Mouse (Mus musculus) heart, postnatal 25 days (tissue): ENCODE results near the gene Ttll7. TPM values are rescaled to one million over a fixed set of nuclear protein-coding genes. Genes with fewer than 3 reads are reported as not detected.

ENCODE experiments used
- DNase-seq: peaks from one replicate; pipeline ENCODE4 v3.0.0; 2022; ENCODE audit warnings: low spot score
- intact Hi-C: fragments of 180-260 bp; cut with DNase I; formaldehyde crosslinking; loops from one replicate; pipeline ENCODE4 v1.15.1; 2025
- total RNA-seq, 2 experiments: library from RNA; stranded (reverse); gene quantifications; 2 replicates each; pipeline ENCODE4 v1.2.3; 2021

The Ttll7 gene
- total RNA-seq, 2 experiments from 2014 or later, result 3.3 to 4.7 TPM

DNA sequence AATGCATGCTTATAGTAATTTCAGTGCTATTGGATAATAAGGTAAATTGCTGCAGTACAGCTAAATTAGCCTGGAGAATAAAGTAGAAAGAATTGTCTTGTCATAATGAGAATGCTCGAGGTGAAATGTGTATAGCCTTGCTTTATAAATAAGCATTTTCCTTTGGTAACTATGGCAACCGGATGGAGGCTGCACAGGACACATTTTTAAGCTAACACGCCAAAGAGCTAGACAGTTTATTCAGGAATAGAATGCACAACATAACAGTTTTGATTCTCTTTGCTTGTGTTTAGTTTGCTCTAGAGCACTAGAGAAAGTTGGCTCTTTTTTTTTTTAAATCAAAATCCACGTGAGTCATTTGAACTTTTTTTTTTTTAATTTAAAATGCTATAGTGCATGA is 49.6 kb downstream of the Ttll7 start:
- intact Hi-C loops, result no loop called here

DNA sequence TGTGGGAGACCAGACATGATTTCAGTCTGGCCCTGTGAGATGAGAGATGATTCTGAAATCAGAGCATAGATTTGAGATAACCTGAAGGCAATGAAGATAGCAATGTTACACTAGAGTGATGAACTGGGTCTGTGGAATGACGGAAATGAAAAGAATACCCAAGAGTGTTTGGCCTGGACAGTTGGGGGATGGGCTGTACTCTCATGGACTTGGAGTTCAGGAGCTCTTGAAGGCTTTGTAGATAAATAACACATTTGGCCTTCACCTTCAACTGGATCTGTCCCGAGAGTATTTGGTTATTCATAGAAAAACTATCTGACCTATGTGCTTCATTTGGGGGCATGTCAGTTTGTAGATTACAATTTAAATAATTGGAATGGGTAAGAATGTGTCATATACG is 53.4 kb downstream of the Ttll7 start:
- intact Hi-C loops, result no loop called here
- no peak for DNase-seq

More for the DNA sequence above, 49.6 kb downstream of the Ttll7 start:
- no peak for DNase-seq

DNA sequence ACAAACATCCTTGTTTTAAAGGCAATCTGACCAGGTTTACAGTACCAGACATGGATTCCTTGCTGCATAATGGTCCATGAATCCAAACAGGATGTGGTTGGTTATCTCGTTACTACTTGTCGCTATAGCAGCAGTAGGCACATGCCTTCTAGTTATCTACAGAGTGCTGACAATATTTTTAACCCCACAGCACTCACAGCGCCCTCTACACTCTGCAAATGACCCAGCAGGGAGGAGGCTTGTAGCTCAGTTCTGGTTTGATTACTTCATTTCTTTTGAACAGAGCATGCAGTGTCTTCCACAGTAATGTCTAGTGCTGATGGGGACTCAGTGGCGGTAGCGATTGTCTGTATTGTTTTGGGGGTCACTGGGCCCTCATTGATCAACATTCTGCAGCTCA is 56.8 kb downstream of the Ttll7 start:
- intact Hi-C loops, result no loop called here
- no peak for DNase-seq

DNA sequence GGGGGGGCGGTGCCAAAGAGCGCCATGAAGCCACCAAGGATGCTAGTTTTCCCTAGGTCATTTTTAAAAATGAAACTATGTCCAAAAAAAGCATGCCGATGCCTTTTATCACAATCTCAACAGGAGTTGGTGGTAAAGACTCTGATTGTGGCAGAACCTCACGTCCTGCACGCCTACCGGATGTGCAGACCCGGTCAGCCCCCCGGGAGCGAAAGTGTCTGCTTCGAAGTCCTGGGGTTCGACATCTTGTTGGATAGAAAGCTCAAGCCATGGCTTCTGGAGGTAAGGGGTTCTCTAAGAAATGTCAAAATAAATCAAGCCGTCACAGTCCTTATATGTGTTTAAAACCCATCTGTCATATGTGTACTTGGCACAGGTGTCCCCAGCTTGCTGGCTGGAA is 60.9 kb downstream of the Ttll7 start:
- DNase-seq, result no peak
- intact Hi-C loops, result loop anchor here (10.0 kb wide), 1 partner anchor 728 kb away; no protein-coding TSS in a partner anchor

DNA sequence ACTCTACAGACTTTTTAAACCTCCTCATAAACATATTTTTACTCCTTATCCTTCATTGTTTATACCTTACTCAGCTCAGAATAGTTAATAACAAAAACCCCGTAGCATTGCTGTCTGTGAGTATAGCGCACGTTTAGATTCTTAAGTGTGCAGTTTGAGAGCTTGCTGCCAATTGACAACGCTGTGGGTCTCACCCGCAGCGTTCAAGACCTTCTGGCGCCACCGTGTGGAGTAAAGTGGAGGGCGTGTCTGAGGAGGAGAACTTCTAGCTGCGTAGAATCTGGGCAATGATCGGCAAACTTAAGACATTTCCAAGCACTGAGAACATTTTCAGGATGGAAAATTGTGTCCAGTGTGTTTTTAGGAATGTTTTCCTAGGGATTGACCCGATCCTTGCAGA is 62.6 kb downstream of the Ttll7 start:
- peak; percentile 34 for DNase-seq
- intact Hi-C loops, result loop anchor here (1.0 to 10.0 kb wide), 5 partner anchors 122 to 730 kb away; no protein-coding TSS in a partner anchor

DNA sequence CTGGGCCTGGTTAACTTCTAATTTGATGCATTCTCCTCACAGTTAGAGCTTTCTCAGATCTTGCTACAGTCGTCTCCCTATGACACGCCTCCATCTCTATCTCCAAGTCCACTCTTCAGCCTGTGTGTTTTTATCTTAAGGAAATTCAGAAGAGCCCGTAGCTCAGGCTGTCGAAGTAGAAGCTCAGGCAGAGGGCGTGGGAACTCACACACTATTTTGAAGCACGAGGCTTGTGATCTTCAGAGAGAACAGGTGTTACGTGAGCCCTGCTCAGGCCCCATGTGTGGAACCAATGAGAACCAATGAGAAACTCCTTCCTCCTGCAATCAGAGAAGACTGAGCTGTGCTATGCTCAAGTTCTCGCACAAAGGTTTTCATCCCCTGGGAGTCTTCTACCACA is 65.7 kb downstream of the Ttll7 start:
- intact Hi-C loops, result loop anchor here (5.0 to 10.0 kb wide), 2 partner anchors 591 to 733 kb away; no protein-coding TSS in a partner anchor
- DNase-seq, result no peak

DNA sequence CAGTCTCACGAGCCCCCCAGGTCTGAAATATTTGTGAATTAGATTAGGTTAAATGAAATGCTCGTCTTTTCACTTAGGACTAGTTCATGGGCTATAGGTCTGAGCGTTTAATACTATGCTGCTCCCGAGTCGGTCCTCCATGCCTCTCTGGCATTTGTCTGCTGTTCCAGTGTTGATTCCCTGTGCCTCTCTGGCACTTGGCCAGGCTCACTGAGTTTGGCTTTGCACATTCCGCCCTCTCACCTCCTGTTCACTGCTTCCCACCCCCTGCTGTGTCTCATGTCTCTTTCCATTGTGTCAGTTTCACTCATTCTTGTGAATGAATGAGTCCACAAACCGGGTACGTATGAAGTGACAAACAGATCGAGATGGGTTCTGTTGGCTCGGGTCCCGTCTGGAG is 66.2 kb downstream of the Ttll7 start:
- intact Hi-C loops, result loop anchor here (5.0 to 10.0 kb wide), 2 partner anchors 591 to 734 kb away; no protein-coding TSS in a partner anchor
- no peak for DNase-seq

DNA sequence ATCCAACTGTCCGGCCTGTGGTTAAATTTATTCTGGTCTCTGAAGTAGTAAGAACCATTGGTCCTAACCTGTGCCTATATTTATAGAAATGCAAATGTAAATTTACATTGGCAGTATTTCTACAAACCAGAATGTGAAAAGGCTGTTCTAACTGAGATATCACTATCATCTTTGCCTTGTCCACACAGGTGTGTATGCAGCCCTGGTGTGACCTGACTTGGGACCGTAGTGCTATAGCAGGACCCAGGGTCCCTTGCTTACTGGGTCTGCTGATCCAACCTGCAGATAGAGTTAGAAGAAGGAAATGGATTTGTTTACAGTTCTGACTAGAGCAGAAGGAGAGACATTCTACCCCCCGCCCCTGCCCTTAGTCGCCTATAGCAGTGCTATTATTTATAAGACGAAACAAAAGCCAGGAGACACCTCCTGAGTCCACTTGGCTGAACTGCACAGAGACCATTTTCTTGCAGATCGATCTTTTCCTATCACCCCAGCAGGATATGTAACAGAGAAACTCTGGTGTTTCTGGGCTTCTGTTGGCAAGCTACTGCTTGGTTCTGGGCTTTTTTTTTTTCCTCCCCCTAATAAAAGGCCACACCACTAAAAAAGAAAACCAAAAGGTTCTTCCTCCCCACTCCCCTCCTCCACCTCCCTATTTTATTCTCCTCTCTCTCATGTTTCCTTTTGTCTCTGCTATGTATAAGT is 75.3 kb downstream of the Ttll7 start:
- DNase-seq, result no peak
- intact Hi-C loops, result no loop called here

DNA sequence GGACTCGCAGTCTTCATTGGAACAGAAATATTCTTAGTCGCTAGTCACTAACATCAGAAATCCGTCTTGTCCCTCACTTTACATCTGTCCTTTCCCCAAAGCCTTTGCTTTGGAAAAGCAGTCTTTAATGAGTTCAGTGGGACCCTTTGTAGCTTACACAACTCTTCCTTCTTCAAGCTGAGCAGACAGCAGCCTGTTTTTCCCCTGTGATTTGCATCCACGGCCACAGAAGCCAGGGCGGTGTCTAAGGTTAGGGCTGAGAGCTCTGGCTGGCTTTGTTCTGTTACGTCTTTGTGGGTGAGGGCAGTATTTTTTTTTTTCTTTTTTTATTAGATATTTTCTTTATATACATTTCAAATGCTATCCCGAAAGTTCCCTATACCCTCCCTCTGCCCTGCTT is 76.0 kb downstream of the Ttll7 start:
- intact Hi-C loops, result no loop called here
- no peak for DNase-seq

DNA sequence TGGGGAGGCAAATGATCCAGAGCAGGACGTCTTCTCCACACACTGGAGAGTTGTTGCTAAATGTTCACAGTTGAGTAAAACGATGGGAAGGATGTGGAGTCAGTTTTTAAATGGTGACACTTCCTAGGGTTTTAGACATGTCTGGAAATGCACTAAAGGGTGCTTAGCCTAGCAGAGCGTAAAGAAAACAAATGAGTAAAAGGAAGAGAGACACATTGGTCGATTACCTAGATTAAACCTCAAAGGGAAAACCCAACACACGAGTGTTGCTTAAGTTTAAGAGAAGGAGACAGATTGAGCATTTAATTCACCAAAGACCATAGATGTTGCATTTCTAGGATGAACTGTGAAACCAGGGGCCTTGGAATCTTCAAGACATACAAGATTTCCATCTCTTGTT is 76.8 kb downstream of the Ttll7 start:
- intact Hi-C loops, result no loop called here
- DNase-seq, result no peak

DNA sequence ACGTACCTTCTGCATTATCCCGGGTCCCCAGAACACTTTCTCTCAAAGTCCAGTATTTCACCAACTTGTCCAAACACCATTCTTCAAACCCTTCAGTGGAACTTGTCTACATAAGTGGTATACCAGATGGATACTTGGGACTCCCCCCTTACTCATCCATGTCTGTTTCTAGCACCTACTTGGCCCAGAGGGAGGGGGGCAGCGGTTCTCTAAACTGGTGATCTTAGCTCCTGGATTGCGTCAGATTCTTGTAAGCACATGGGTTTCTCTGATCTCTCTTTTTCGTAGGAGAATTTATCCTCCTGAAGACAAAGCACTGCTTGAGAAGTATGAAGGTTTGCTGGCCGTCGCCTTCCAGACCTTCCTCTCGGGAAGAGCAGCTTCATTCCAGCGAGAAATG is 79.0 kb downstream of the Ttll7 start:
- intact Hi-C loops, result no loop called here
- no peak for DNase-seq

DNA sequence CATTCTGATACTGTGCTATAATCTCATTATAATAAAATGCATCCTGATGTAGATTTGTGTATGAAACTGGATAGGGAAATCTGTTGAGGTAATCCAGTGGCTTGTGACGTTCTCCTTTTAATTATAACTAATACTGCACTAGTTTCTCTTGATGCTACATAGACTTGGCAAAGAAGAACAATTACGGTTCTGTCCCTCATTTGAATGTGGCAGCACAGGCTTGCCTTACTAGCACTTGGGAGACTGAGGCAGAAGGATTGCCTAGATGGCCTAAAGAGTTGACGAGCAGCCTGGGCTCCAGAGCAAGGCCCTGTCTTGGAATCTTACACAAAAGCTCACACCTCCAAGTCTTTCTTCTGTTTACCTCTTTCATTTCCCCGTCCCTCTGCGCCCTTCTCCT is 80.3 kb downstream of the Ttll7 start:
- DNase-seq, result no peak
- intact Hi-C loops, result no loop called here

DNA sequence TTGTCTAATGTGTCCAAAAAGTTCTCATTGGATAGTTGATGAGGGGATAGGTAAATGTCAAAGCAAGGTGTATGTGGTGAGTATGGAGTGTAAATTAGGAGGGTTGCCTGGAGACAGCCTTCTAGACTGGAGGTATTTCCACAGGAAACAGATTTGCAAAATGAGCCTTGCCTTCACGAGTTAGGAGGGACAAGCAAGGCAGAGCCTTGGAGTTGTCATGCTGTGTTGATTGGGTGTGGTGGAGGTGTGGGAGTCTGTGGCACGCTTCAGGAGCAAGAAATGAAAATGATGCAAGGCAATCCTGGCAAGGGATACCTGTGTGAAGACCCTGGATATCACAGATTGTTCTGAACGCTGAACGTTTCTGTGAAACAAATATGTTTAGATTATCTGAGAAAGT is 84.7 kb downstream of the Ttll7 start:
- intact Hi-C loops, result no loop called here
- DNase-seq, result no peak

DNA sequence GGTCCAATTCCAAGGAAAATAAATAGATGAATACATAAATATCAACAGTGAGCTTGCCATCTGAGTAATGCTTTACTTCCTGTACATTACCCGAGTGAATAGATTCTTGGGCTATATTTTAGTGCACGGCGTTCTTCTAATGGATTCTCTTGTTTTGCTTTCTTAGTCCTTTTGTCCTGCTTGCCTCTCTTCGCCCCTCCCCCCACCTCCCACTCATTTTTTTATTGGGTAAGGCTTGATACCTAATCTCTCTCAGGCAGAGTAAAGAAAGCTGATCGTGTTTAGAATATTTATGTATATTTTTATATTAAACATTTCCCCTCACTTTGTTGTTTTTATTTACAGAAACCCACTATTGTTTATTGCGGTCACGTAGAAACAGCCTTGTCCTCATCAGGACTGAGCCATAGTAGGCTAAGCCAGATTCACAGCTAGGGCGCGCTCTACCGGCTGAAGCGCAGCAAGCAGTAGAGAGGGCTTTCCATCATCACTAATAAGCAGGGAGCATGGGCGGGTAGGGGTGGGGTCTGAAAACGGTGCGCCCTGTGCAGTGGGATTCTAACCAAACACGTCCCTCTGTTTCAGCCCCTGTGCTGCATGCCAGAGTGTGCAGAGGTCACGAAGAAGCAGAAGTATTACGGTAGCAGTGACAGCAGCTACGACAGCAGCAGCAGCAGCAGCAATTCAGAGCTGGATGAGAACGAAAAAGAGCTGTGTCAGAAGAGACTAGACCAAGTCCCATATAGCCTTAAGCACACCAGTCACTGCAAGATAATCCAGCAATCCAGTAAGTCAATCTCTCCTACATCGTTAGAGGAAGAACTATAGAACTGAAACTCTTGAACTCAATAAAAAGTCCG is 87.5 kb downstream of the Ttll7 start:
- DNase-seq, result no peak

DNA sequence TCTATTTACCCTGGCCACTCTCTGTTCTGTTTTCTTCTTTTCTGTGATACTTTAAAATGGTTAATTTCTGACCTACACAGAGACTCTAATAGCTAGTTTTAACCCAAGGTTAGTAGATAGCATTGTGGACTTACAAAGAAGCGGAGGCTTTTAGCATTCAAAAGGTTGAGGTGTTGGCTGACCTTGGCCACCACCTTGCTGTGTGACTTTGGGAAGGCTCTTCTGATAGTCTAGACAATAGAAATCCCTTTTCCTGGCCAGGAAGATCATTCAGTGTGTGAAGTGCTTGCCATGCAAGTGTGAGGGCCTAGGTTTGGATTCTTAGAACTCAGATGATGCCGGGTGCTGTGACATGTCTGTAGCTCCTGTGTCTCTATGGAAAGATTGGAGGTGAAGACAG is 90.9 kb downstream of the Ttll7 start:
- intact Hi-C loops, result loop anchor here (10.0 kb wide), 1 partner anchor 598 kb away; no protein-coding TSS in a partner anchor
- no peak for DNase-seq

More for the DNA sequence above, 87.5 kb downstream of the Ttll7 start:
- intact Hi-C loops, result loop anchor here (10.0 kb wide), 1 partner anchor 595 kb away; no protein-coding TSS in a partner anchor

DNA sequence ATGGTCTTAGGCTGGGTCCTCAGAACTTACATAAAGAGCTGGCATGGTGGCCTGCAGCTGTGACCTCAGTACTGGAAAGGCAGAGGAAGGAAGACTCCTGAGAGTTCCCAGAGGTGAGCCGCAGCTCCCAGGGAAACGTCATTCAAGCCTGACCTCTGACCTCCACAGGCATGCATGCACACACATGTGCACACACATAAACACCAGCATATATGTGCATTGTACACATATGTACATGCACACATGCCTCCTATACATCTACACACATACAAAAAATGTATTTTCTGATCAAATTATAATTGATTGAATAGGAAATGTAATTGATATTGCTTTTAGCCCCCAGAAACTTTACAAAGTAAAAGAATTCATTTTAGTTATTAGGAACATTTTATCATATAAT is 93.2 kb downstream of the Ttll7 start:
- intact Hi-C loops, result loop anchor here (5.0 to 10.0 kb wide), 2 partner anchors 601 to 758 kb away; no protein-coding TSS in a partner anchor
- DNase-seq, result no peak

DNA sequence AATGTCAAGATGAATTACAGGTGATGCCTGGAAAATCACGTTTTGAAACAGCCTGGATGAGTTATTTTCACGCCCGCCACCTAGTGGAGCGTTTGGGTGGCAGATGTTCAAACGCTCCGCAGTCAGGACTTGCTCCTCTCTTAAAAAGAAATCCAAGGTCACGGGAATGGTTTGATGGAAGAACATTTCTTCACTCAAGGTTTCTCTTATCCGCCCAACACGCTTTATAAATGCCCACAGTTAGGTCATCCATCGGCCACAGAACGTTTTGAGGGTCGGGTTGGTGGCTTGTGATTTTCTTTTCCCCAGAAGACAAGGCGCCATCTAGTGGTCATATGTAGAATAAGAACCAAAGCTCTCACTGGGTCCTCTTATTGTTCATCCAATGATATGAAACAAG is 93.7 kb downstream of the Ttll7 start:
- intact Hi-C loops, result loop anchor here (5.0 to 10.0 kb wide), 2 partner anchors 601 to 759 kb away; no protein-coding TSS in a partner anchor
- peak; percentile 0 for DNase-seq

DNA sequence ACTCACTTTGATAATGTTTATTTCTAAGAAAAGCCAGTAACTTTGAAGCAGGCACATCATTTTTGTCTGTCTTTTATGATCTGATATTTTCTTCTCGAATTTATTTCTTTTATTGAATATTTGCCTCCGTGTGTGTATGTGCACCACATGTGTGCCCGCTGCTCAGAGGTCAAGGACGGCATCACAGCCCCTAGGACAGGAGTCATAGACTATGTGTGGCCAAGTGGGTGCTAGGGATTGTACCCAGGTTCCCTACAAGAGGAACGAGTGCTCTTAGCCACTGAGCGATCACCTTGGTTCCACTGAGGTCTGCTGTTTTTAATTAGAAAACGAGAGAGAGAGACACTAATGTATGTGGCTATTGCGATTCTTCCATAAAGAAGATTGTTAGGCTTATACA is 94.5 kb downstream of the Ttll7 start:
- no peak for DNase-seq
- intact Hi-C loops, result loop anchor here (5.0 to 10.0 kb wide), 2 partner anchors 602 to 759 kb away; no protein-coding TSS in a partner anchor

DNA sequence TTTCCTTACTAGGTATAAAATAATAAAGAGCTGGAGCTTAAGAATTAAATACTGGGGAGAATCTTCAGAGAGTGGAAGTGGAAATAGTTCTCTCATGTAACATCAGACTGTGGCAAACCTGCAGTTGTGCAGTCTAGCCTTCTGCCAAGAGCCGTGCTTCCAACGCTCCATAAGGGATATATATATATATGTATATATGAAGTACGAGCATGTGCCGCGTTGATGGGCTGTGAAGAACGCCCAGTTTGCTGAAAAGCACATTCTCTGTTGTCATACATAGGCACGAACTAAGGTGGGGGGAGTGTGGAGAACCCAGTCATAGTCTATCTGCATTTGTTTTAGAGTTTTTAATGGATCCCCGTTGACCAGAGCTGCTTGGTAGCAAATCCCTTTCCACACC is 104.6 kb downstream of the Ttll7 start:
- DNase-seq, result no peak
- intact Hi-C loops, result no loop called here

DNA sequence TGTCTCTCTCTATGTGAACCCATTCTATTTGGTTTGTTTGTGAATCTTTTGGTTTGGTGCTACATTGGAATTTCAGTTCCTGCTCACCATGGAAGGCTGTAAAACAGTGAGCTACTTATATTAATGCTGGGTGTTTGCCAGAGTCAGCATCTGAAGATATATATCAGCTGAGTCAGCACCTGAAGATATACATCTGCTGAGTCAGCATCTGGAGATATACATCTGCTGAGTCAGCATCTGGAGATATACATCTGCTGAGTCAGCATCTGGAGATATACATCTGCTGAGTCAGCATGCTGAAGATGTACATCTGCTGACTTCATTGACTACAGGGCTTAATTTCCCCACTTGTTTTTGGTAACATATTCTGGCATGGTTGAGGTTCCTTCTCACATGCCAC is 110.7 kb downstream of the Ttll7 start:
- intact Hi-C loops, result no loop called here
- no peak for DNase-seq

DNA sequence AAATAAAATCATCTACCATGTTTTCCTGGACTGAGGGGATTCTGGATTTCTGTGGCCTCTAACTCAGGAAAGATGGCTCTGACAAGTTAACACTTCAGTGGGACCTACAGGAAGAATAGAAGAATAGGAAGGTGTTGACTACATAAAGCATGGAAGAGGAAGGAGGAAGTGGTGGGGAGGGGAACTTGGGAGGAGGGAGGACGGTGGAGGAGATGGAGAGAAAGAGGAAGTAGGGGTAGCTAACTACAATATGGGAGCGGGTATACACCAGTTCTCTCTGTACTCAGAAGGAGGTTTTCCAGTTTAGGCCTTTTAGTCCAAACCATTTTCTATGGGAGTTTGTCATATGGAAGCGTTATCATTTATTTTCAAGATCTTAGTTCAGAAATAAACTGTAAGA is 112.2 kb downstream of the Ttll7 start:
- intact Hi-C loops, result no loop called here
- DNase-seq, result no peak
